Mouse (Mus musculus) stomach, embryonic 15.5 days (tissue): ENCODE measurements around the gene Tbx2. TPM values are rescaled to one million over a fixed set of nuclear protein-coding genes. Genes with fewer than 3 reads are reported as not detected.

Experiments
- ATAC-seq: fragments of 200-750 bp; cut with Nextera tagmentation; 2 replicates; pipeline ENCODE4 v1.8.0; 2017; ENCODE audit warnings: low read depth, moderate number of reproducible peaks, moderate TSS enrichment; ENCODE audit not compliant: insufficient read depth, low FRiP score
- H3K27ac ChIP-seq: fragments of 300-500 bp; sonication (generic); 2 replicates; pipeline ENCODE4 v1.5.1; 2015; ENCODE audit warnings: mild to moderate bottlenecking, inconsistent platforms
- H3K27me3 ChIP-seq: fragments of 300-500 bp; sonication (generic); replicated peaks from 2 replicates; pipeline ENCODE4 v1.6.1; 2015; ENCODE audit warnings: inconsistent platforms
- H3K36me3 ChIP-seq: fragments of 300-500 bp; sonication (generic); 2 replicates; pipeline ENCODE4 v1.6.1; 2015; ENCODE audit warnings: inconsistent platforms
- H3K4me1 ChIP-seq: fragments of 300-500 bp; sonication (generic); 2 replicates; pipeline ENCODE4 v1.6.1; 2015; ENCODE audit warnings: inconsistent platforms
- H3K4me2 ChIP-seq: fragments of 300-500 bp; sonication (generic); 2 replicates; pipeline ENCODE4 v1.6.1; 2015; ENCODE audit warnings: mild to moderate bottlenecking, inconsistent platforms
- H3K4me3 ChIP-seq: fragments of 300-500 bp; sonication (generic); replicated peaks from 2 replicates; pipeline ENCODE4 v1.5.1; 2015; ENCODE audit warnings: inconsistent platforms
- H3K9ac ChIP-seq: fragments of 300-500 bp; sonication (generic); 2 replicates; pipeline ENCODE4 v1.6.1; 2015; ENCODE audit warnings: inconsistent platforms
- H3K9me3 ChIP-seq: fragments of 300-500 bp; sonication (generic); 2 replicates; pipeline ENCODE4 v1.6.1; 2016; ENCODE audit warnings: inconsistent platforms
- WGBS: fragments of 180-500 bp; shearing (Covaris S2); methylation state at CpG from one replicate; pipeline ENCODE4 v1.1.7; 2015; 5-methylcytosine and 5-hydroxymethylcytosine counted together
- polyA plus RNA-seq: library from polyadenylated mRNA; unstranded; fragments of >200 nt; fragmentation: Nextera tagmentation; extraction: Ambion mirVana; gene quantifications from 2 replicates; pipeline ENCODE4 v1.2.1, GENCODE M21; 2015

Tbx2 gene
- polyA plus RNA-seq, 1 experiment from 2014 or later: 6.6 TPM

- 59% methylated on average over 4 of the region's 4 CpGs for WGBS
- no peaks in the 10 kb centered on the region for H3K36me3 ChIP-seq
- H3K27ac ChIP-seq: no peak overlapping the region
- no peak for ATAC-seq
- no peak overlapping the region for H3K4me3 ChIP-seq
- no peak overlapping the region for H3K9ac ChIP-seq
- H3K27me3 ChIP-seq: no peaks in the 10 kb centered on the region
- peaks cover 11% of the 10 kb centered on the region; the same call in 1 of the 2 replicates for H3K4me1 ChIP-seq
- H3K9me3 ChIP-seq: no peaks in the 10 kb centered on the region
- H3K4me2 ChIP-seq: no peak overlapping the region
Measured at GRCm38 (mm10) chr11:85811229-85811628, 21.1 kb upstream of the Tbx2 start.

GRCm38 (mm10) chr11:85811676-85812075, 20.7 kb upstream of the Tbx2 start:
- no peaks in the 10 kb centered on the region for H3K9me3 ChIP-seq
- H3K4me2 ChIP-seq: no peak overlapping the region
- no peaks in the 10 kb centered on the region for H3K36me3 ChIP-seq
- H3K4me3 ChIP-seq: no peak overlapping the region
- 87% methylated on average over 5 of the region's 5 CpGs for WGBS
- peaks cover 11% of the 10 kb centered on the region; the same call in 1 of the 2 replicates for H3K4me1 ChIP-seq
- H3K27me3 ChIP-seq: no peaks in the 10 kb centered on the region
- no peak overlapping the region for H3K27ac ChIP-seq
- no peak overlapping the region for H3K9ac ChIP-seq
- ATAC-seq: no peak

GRCm38 (mm10) chr11:85812201-85812966, 20.0 kb upstream of the Tbx2 start:
- H3K36me3 ChIP-seq: no peaks in the 10 kb centered on the region
- no peak for ATAC-seq
- no peak overlapping the region for H3K9ac ChIP-seq
- no peaks in the 10 kb centered on the region for H3K27me3 ChIP-seq
- peaks cover 11% of the 10 kb centered on the region; the same call in 1 of the 2 replicates for H3K4me1 ChIP-seq
- WGBS: 76% methylated on average over 12 of the region's 12 CpGs
- H3K9me3 ChIP-seq: no peaks in the 10 kb centered on the region
- no peak overlapping the region for H3K4me2 ChIP-seq
- H3K27ac ChIP-seq: no peak overlapping the region
- H3K4me3 ChIP-seq: no peak overlapping the region

DNA sequence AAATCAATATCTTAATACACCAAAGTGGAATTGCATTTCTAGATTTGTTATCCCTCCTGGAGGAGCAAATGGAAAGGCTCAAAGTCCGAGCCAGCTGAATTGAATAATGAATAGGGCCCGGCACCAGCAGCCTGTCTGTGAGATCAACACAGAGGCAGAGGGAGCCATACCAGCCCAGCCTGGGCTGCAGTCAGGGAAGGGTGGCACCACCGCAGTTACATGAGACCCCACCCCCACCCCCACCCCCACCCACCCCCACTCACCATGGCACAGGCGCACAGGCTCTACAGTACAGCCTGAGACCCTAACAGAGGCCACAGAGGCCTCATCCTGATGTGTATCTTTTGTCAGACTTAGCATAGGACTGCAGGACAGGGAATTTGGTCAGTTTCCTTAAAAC, 17.7 kb upstream of the Tbx2 start:
- Histone ChIP-seq H3K27ac (no peak overlapping the region), H3K36me3 (no peaks in the 10 kb centered on the region), H3K4me3 (no peak overlapping the region), H3K4me1 (peaks cover 19% of the 10 kb centered on the region; the same call in 1 of the 2 replicates), H3K4me2 (no peak overlapping the region), H3K9me3 (no peaks in the 10 kb centered on the region), H3K27me3 (no peaks in the 10 kb centered on the region), H3K9ac (no peak overlapping the region)
- 26% methylated on average over 4 of the region's 4 CpGs for WGBS
- no peak for ATAC-seq

DNA sequence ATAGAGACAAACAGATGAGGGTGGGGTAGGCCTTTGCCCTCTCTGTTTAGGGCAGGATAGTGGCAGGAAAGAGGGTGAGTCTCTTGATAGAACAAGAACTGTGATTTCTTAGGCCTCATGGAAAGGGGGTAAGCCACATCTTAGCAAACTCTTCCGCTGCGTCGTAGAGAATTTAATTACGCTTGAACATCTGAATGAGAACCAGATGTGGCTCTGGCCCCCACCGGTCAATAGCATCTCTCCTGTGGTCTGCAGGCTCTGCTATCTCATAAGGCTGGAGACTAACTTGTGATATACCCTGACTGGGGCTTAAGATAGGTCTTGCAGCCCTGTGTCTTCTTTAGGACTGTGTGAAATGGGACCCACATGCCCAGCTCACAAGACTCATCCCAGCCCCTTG, 15.9 kb upstream of the Tbx2 start:
- H3K9ac ChIP-seq: no peak overlapping the region
- WGBS: 68% methylated on average over 5 of the region's 5 CpGs
- no peak overlapping the region for H3K4me2 ChIP-seq
- ATAC-seq: no peak
- no peaks in the 10 kb centered on the region for H3K27me3 ChIP-seq
- no peaks in the 10 kb centered on the region for H3K9me3 ChIP-seq
- no peak overlapping the region for H3K27ac ChIP-seq
- H3K4me1 ChIP-seq: peaks cover 19% of the 10 kb centered on the region; the same call in 1 of the 2 replicates
- no peak overlapping the region for H3K4me3 ChIP-seq
- no peaks in the 10 kb centered on the region for H3K36me3 ChIP-seq

- no peaks in the 10 kb centered on the region for H3K36me3 ChIP-seq
- H3K27me3 ChIP-seq: no peaks in the 10 kb centered on the region
- peaks cover 16% of the 10 kb centered on the region; the same call in 1 of the 2 replicates for H3K4me1 ChIP-seq
- H3K4me3 ChIP-seq: no peak overlapping the region
- no peak for ATAC-seq
- no peak overlapping the region for H3K27ac ChIP-seq
- H3K9me3 ChIP-seq: no peaks in the 10 kb centered on the region
- WGBS: 60% methylated on average over 3 of the region's 3 CpGs
- H3K9ac ChIP-seq: no peak overlapping the region
- H3K4me2 ChIP-seq: no peak overlapping the region
Measured at GRCm38 (mm10) chr11:85818401-85818800, 13.9 kb upstream of the Tbx2 start.

GRCm38 (mm10) chr11:85820959-85821358, 11.4 kb upstream of the Tbx2 start:
- Histone ChIP-seq H3K27ac (no peak overlapping the region), H3K4me2 (no peak overlapping the region), H3K4me1 (0 out of 2 replicates have a peak, but pooled peaks cover 17% of the 10 kb centered on the region), H3K9ac (no peak overlapping the region), H3K4me3 (no peak overlapping the region), H3K9me3 (no peaks in the 10 kb centered on the region), H3K27me3 (peaks cover under 1% of the 10 kb centered on the region; the same call in 1 of the 2 replicates), H3K36me3 (no peaks in the 10 kb centered on the region)
- 85% methylated on average over 3 of the region's 3 CpGs for WGBS
- ATAC-seq: no peak

- ATAC-seq: no peak
- Histone ChIP-seq H3K9me3 (no peaks in the 10 kb centered on the region), H3K9ac (no peak overlapping the region), H3K27me3 (peaks cover 8% of the 10 kb centered on the region), H3K36me3 (no peaks in the 10 kb centered on the region), H3K4me3 (no peak overlapping the region), H3K4me2 (no peak overlapping the region), H3K27ac (no peak overlapping the region), H3K4me1 (0 out of 2 replicates have a peak, but pooled peaks cover 17% of the 10 kb centered on the region)
- 89% methylated on average over 9 of the region's 9 CpGs for WGBS
Measured at GRCm38 (mm10) chr11:85821659-85822058, 10.7 kb upstream of the Tbx2 start.

- Histone ChIP-seq H3K36me3 (no peaks in the 10 kb centered on the region), H3K4me2 (no peak overlapping the region), H3K27me3 (peaks cover 20% of the 10 kb centered on the region), H3K27ac (no peak overlapping the region), H3K4me3 (no peak overlapping the region), H3K4me1 (peaks cover 23% of the 10 kb centered on the region; the same call in 1 of the 2 replicates), H3K9ac (no peak overlapping the region), H3K9me3 (no peaks in the 10 kb centered on the region)
- ATAC-seq: peak; percentile 18; the same call in 1 of the 2 replicates
- WGBS: 15% methylated on average over 6 of the region's 6 CpGs
Measured at GRCm38 (mm10) chr11:85823181-85823580, 9.2 kb upstream of the Tbx2 start.

DNA sequence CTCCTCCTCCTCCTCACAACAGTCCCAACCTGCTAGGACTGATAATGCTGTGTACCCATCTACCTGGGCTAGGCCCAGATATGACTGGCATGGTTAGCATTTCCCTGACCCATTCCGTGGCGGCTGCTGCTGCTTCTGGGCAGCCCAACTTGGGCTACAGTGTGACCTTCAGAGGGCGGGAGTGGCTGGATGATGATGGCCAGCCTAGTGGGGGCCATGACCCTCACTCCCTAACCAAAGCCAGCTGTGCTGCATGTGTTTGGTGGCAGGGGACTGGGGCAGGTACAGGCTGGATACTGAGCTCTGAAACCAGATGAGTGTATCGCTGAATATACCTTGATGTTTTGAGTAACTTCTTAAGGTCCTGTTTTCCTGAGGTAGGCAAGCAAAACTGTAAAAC, 8.6 kb upstream of the Tbx2 start:
- Histone ChIP-seq H3K27me3 (peaks cover 26% of the 10 kb centered on the region), H3K4me1 (peaks cover 17% of the 10 kb centered on the region), H3K9ac (no peak overlapping the region), H3K27ac (no peak overlapping the region), H3K36me3 (no peaks in the 10 kb centered on the region), H3K9me3 (no peaks in the 10 kb centered on the region), H3K4me3 (no peak overlapping the region), H3K4me2 (no peak overlapping the region)
- WGBS: 88% methylated on average over 4 of the region's 4 CpGs
- no peak for ATAC-seq

DNA sequence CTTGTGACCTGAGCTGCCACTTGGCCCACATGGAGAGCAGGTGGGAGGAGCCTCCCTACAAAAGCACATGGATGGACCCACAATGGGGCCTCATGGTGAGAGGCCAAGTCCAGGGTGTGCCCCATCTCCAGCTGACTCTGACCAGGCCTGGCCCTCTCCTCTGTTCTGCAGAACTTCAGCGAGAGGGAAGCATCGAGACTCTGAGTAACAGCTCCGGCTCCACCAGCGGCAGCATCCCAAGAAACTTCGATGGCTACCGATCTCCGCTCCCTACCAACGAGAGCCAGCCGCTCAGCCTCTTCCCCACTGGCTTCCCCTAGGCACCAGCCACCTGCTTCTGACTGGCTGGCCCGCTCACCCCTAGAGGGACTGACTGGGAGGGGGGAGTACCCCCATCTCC, 7.3 kb upstream of the Tbx2 start:
- Histone ChIP-seq H3K27me3 (peaks cover 37% of the 10 kb centered on the region), H3K9ac (no peak overlapping the region), H3K27ac (no peak overlapping the region), H3K4me1 (peaks cover 27% of the 10 kb centered on the region), H3K4me2 (no peak overlapping the region), H3K36me3 (no peaks in the 10 kb centered on the region), H3K4me3 (no peak overlapping the region), H3K9me3 (no peaks in the 10 kb centered on the region)
- 77% methylated on average over 10 of the region's 10 CpGs for WGBS
- no peak for ATAC-seq

- Histone ChIP-seq H3K9ac (no peak overlapping the region), H3K36me3 (no peaks in the 10 kb centered on the region), H3K4me2 (no peak overlapping the region), H3K9me3 (no peaks in the 10 kb centered on the region), H3K27me3 (peaks cover 45% of the 10 kb centered on the region), H3K4me3 (no peak overlapping the region), H3K27ac (no peak overlapping the region), H3K4me1 (peaks cover 30% of the 10 kb centered on the region)
- WGBS: 56% methylated on average over 7 of the region's 7 CpGs
- no peak for ATAC-seq
Measured at GRCm38 (mm10) chr11:85825823-85826222, 6.5 kb upstream of the Tbx2 start.
